Mouse (Mus musculus) cerebellum, adult 2 months (tissue): ENCODE measurements around the gene Igf1r. TPM values are rescaled to one million over a fixed set of nuclear protein-coding genes. Genes with fewer than 3 reads are reported as not detected.

Source experiments
- DNase-seq, 2 experiments: peaks; one replicate each; pipeline ENCODE4 v3.0.0; 2021
- H3K27ac ChIP-seq: fragments of 200-500 bp; 2 replicates; pipeline ENCODE4 v1.5.1; 2012; ENCODE audit warnings: low read length, control low read depth, inconsistent platforms; ENCODE audit not compliant: insufficient read depth
- H3K27me3 ChIP-seq: fragments of 200-500 bp; 2 replicates; pipeline ENCODE4 v1.6.1; 2012; ENCODE audit warnings: inconsistent platforms, mild to moderate bottlenecking, low read length, moderate library complexity; ENCODE audit not compliant: control insufficient read depth, insufficient read depth
- H3K4me1 ChIP-seq: fragments of 200-500 bp; 2 replicates; pipeline ENCODE4 v1.6.1; 2011; ENCODE audit warnings: low read length; ENCODE audit not compliant: control insufficient read depth, insufficient read depth
- H3K4me3 ChIP-seq: fragments of 200-500 bp; replicated peaks from 2 replicates; pipeline ENCODE3; 2011; ENCODE audit warnings: mild to moderate bottlenecking, low read depth, low read length, control low read depth; ENCODE audit not compliant: insufficient read depth
- CTCF ChIP-seq: fragments of 200-500 bp; IDR thresholded peaks from 2 replicates; pipeline ENCODE4 v1.5.1; 2011; ENCODE audit warnings: low read depth, mild to moderate bottlenecking, control low read depth, low read length, moderate library complexity, borderline replicate concordance; ENCODE audit not compliant: insufficient read depth
- POLR2A ChIP-seq: fragments of 200-500 bp; IDR thresholded peaks from 2 replicates; pipeline ENCODE4 v1.6.1; 2011; ENCODE audit warnings: low read length, control low read depth, borderline replicate concordance; ENCODE audit not compliant: insufficient read depth
- WGBS: fragments of 180-500 bp; shearing (Covaris S2); methylation state at CpG from one replicate; pipeline ENCODE4 v1.1.7; 2018; 5-methylcytosine and 5-hydroxymethylcytosine counted together
- polyA plus RNA-seq: library from polyadenylated mRNA; depleted of rRNA; stranded (reverse); fragments of >200 nt; gene quantifications from 2 replicates; pipeline ENCODE4 v1.2.3, GENCODE M21; 2012

Gene Igf1r
- polyA plus RNA-seq, 1 experiment: 20.5 TPM

DNA sequence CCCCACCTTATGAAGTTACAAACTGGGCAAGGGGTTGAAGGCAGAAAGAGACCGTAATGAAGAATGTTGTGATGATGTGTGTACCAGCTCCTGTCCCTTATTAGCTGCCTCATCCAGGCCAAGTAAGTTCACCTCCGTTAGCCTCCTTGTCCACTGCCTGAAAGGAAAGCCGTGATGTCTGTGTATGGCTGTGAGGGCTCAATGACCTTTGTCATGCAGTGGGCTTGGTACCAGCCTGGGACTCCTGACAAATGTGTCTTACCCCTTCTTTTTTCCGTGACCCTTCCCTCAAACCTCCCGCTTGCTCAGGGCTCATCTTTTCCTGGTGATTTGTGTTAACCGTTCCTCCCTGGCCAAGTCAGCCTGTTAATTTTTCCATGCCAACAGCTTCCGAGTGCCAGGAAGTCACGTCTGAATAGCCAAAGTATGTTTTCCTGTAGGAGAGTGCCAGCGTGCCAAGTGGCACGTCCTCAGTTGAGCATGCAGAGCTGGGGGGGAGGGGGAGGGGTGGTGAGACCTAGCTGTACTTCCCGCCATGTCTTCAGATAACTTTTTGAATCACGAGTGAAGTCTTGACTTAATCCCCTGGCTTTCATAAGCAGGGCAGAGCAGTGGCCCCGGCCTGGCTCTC is 178.4 kb downstream of the Igf1r start:
- no peak overlapping the region for H3K27ac ChIP-seq
- peaks cover 20% of the 10 kb centered on the region for H3K4me1 ChIP-seq
- DNase-seq: peak; percentile 36 to 58
- no peaks in the 10 kb centered on the region for H3K27me3 ChIP-seq
- TF ChIP-seq CTCF (no peak), POLR2A (no peak)
- no peak overlapping the region for H3K4me3 ChIP-seq
- 14% methylated on average over 13 of the region's 13 CpGs for WGBS

DNA sequence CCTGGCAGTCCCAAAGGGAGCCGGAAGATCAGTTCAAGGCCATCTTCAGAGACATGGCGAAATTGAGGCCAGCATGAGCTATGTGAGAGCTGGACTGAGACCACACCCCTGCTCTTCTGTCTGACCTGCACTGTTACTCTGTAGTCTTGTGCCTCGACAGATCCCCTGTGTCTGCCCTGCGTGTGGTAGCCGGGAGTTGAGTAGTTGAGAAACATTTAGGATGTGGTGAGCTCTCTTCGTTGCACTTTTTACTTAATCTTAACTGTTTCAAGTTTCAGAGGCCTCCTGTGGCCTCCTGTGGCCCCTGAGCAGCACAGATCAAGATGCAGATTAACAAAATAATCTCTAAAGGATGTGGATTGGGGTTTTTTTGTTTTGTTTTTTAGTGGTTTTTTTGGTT is 181.1 kb downstream of the Igf1r start:
- H3K27me3 ChIP-seq: no peaks in the 10 kb centered on the region
- H3K4me1 ChIP-seq: peaks cover 17% of the 10 kb centered on the region
- H3K4me3 ChIP-seq: no peak overlapping the region
- 76% methylated on average over 6 of the region's 6 CpGs for WGBS
- no peak for TF ChIP-seq POLR2A
- TF ChIP-seq CTCF: no peak
- H3K27ac ChIP-seq: no peak overlapping the region
- no peak for DNase-seq

DNA sequence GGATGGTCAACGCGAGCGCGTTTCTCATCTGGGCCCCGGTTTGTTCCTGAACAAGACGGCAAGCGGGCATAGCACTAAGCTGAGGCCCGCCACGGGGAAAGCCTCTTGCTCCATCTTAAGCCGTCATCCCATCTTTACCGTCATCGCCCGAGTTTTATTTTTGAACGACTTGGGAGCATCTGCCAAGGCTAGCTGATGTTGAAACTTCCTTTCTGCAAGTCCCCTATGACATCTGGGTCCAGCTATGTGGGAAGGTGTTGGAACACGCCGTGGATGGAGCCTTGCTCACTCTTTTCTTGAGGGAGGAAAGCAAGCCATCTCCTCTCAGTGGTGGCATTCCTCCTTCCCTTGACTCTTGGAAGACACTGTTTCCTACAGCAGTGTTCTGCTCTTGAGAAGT is 182.3 kb downstream of the Igf1r start:
- no peak overlapping the region for H3K4me3 ChIP-seq
- 89% methylated on average over 16 of the region's 16 CpGs for WGBS
- TF ChIP-seq POLR2A: no peak
- no peaks in the 10 kb centered on the region for H3K27me3 ChIP-seq
- peaks cover 19% of the 10 kb centered on the region for H3K4me1 ChIP-seq
- DNase-seq: no peak
- no peak overlapping the region for H3K27ac ChIP-seq

DNA sequence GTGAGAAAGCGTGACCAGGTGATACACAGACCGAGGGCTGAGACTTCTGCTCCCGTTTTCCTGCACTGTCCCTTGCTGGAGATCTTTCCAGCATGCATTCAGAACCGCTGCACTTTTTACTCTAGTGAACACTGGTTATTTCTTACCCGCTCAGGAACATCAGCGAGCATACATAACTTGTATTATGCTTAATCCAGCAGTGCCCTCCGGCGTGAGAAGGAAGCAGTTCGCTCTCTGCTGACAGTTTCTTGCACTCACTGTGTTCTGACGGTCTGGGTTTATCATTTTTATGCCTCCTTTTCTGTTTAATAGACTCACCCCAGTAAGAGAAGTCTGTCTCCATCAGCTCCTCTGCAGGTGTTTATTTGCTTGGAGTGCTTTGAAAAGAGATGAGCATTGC is 183.4 kb downstream of the Igf1r start:
- no peak for TF ChIP-seq CTCF
- no peak for TF ChIP-seq POLR2A
- peaks cover 11% of the 10 kb centered on the region for H3K4me1 ChIP-seq
- no peak overlapping the region for H3K4me3 ChIP-seq
- no peak for DNase-seq
- 79% methylated on average over 10 of the region's 10 CpGs for WGBS
- no peak overlapping the region for H3K27ac ChIP-seq
- no peaks in the 10 kb centered on the region for H3K27me3 ChIP-seq

DNA sequence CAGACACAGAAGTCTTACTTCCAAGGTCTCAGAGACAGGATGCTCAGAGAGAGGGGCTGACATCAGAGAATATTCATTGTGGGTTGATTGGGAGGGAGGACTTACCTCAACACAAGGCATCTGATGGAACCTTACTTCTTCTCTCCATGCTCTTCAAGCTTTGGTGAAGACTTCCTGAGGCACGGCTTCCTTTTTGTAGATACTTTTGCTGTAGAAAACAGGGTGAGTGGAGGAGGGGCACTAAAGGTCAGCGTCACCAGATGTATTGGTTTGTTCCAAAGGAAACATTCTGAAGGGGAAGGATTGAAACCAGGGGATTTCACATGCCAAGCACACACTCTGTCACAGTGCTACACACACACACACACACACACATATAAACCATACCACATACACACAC is 186.8 kb downstream of the Igf1r start:
- WGBS: 95% methylated on average over 2 of the region's 2 CpGs
- Histone ChIP-seq H3K27ac (no peak overlapping the region), H3K27me3 (no peaks in the 10 kb centered on the region), H3K4me3 (no peak overlapping the region), H3K4me1 (peaks cover 5% of the 10 kb centered on the region)
- DNase-seq: no peak
- no peak for TF ChIP-seq CTCF

DNA sequence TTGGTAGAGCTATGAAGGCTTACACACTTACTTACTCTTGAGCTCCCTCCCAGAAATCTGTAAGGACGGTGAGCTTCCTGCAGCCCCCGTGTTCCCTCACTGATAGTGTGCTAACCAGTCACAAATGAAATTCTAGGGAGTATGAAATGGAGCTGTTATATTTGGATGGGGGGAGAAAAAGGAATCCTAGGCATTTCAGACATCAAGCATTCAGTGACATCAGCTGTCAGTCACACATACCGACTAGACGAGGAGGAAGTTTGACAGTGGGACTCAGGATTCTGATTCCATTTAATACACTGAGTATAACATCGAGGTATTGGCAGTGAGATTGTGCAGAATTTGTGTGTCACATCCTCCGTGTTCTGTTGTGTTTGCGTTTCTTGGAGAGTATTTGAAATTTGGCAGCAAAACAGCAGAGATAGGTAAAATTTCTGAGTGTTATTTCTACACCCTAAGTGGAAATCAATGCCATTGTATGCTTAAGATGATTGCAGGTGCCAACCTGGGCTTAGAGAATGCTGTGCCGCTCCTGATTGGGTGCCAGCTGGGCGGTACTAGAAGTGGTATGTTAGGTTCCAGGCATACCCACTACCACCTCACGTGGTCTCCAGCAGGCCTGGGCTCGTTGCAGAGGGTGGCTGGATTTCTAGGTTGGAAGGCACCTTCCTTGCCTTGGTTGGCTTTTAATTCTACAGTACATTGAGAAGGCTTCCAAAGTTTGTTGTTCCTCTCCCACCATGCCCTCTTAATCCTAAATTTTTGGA is 187.6 kb downstream of the Igf1r start:
- Histone ChIP-seq H3K4me3 (no peak overlapping the region), H3K27me3 (no peaks in the 10 kb centered on the region), H3K4me1 (peaks cover 13% of the 10 kb centered on the region), H3K27ac (no peak overlapping the region)
- WGBS: 83% methylated on average over 11 of the region's 11 CpGs
- no peak for DNase-seq
- no peak for TF ChIP-seq CTCF
- TF ChIP-seq POLR2A: no peak

DNA sequence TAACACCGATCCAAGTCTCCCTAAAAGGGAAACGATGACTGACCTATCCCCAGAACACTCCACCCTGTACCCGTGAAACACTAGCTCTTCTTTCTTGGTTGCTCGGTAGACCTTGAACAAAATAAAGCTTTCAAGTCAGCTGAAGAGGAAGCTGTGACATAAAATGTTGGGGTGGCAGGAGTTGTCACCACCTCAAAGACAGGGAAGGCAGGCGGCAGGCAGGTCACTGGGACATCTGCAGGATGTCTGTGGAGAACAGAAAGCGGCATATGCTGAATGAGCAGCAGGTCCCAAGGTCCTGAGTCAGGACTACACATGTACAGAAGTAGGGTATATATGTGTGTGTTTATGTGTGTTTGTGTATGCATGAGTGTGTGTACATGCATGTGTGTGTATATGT is 191.6 kb downstream of the Igf1r start:
- Histone ChIP-seq H3K27me3 (no peaks in the 10 kb centered on the region), H3K27ac (no peak overlapping the region), H3K4me1 (peaks cover 19% of the 10 kb centered on the region), H3K4me3 (no peak overlapping the region)
- DNase-seq: no peak
- 61% methylated on average over 6 of the region's 6 CpGs for WGBS
- TF ChIP-seq CTCF: no peak
- TF ChIP-seq POLR2A: no peak
